Mouse (Mus musculus): ENCODE measurements around the gene Olfr820. TPM values are rescaled to one million over a fixed set of nuclear protein-coding genes. Genes with fewer than 3 reads are reported as not detected.
"Not testable (repeated sequence)": the region's sequence is repeated elsewhere in the genome, so short reads cannot be mapped to it uniquely, and the experiment has no call there.

The Olfr820 gene
- polyA plus RNA-seq (2012; fragmentation: generic; extraction: Trizol) = not detected

DNA sequence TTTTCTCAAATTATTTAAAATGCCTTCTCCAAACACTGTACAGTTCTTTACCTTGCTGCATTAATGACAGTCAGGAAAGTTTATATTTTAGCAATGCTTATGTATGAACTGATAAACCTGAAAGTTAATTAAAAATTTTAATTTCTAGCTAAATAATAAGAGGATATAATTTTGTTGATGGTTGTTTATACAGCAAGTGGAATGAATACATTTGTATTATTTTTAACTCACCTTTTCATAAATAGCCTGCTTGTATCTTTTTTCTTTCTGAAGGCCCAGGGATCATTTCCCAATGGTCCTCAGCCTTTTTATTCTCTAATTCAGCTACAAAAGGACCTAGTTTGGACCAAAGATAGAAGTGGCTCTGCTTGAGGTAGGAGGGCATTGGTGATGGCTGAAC lies at the start of gene Olfr820:
TSS of gene Olfr820 (plus strand) at position 301 of the 400 bp plus-strand sequence.
- Histone ChIP-seq H3K4me2 (ENCODE audit: low read depth) (no peak within 1 kb of the TSS), H3K4me3 (no peak within 1 kb of the TSS), H3ac (ENCODE audit: control insufficient read depth, insufficient read length) (no peak within 1 kb of the TSS), H3K36me3 (ENCODE audit: control insufficient read depth, insufficient read depth) (no peaks in the 10 kb centered on the region), H3K27me3 (ENCODE audit: control insufficient read depth, insufficient read depth, insufficient read length) (no peaks in the 10 kb centered on the region), H3K79me2 (ENCODE audit: control insufficient read depth, insufficient read depth) (no peaks in the 10 kb centered on the region)
- TF ChIP-seq E2F4 (IDR thresholded peaks at IDR 0.05; ENCODE audit: insufficient read depth) = no peak
- no peak for TF ChIP-seq TCF3 (IDR thresholded peaks at IDR 0.05; ENCODE audit: insufficient read length, low read depth)
- no peak for TF ChIP-seq MAX (IDR thresholded peaks at IDR 0.05; ENCODE audit: low read depth)
- no peak for TF ChIP-seq SRF (IDR thresholded peaks at IDR 0.05; ENCODE audit: control insufficient read depth, insufficient read length, low read depth)

- H3K4me2 ChIP-seq (ENCODE audit: low read depth); H3K4me3 ChIP-seq; H3K79me2 ChIP-seq (ENCODE audit: control insufficient read depth, insufficient read depth); H3K36me3 ChIP-seq (ENCODE audit: control insufficient read depth, insufficient read depth); H3K27me3 ChIP-seq (ENCODE audit: control insufficient read depth, insufficient read depth, insufficient read length); H3ac ChIP-seq (ENCODE audit: control insufficient read depth, insufficient read length): not testable (repeated sequence)
Measured at GRCm38 (mm10) chr10:129966232-129966631, 46.2 kb upstream of the Olfr820 start.

- not testable (repeated sequence) for H3K79me2 ChIP-seq (ENCODE audit: control insufficient read depth, insufficient read depth); H3ac ChIP-seq (ENCODE audit: control insufficient read depth, insufficient read length); H3K27me3 ChIP-seq (ENCODE audit: control insufficient read depth, insufficient read depth, insufficient read length); H3K36me3 ChIP-seq (ENCODE audit: control insufficient read depth, insufficient read depth); H3K4me3 ChIP-seq; H3K4me2 ChIP-seq (ENCODE audit: low read depth)
Measured at GRCm38 (mm10) chr10:129967166-129967565, 45.3 kb upstream of the Olfr820 start, which contains the start of gene Olfr819. Gene Olfr819 (minus strand): TSS chr10:129967266.

DNA sequence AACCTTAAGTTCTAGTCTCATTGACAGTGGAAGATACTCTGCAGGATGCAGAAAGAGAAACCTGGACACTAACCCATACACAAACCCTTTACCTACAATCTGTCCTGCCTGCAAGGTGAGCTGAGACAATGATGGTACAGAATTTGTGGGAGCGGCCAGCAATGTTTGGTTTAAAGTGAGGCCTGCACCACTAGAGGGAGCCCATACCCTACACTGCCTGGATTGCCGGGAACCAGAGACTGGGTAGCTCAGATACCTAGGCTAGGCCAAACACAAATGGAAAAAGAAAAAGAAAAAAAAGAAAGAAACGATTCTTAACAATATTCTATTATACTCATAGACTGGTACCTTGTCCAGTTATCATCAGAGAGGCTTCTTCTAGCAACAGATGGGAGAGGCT lies 39.4 kb upstream of the Olfr820 start:
- H3K36me3 ChIP-seq (ENCODE audit: control insufficient read depth, insufficient read depth); H3K4me2 ChIP-seq (ENCODE audit: low read depth); H3K4me3 ChIP-seq: not testable (repeated sequence)

GRCm38 (mm10) chr10:129976040-129976439 lies 36.4 kb upstream of the Olfr820 start, which contains the start of gene Olfr247:
Gene Olfr247 (minus strand): TSS chr10:129976140.
- not testable (repeated sequence) for H3ac ChIP-seq (ENCODE audit: control insufficient read depth, insufficient read length); H3K79me2 ChIP-seq (ENCODE audit: control insufficient read depth, insufficient read depth); H3K4me3 ChIP-seq; H3K36me3 ChIP-seq (ENCODE audit: control insufficient read depth, insufficient read depth); H3K27me3 ChIP-seq (ENCODE audit: control insufficient read depth, insufficient read depth, insufficient read length); H3K4me2 ChIP-seq (ENCODE audit: low read depth)

More for the DNA sequence above, 39.4 kb upstream of the Olfr820 start:
- not testable (repeated sequence) for H3K79me2 ChIP-seq (ENCODE audit: control insufficient read depth, insufficient read depth); H3K27me3 ChIP-seq (ENCODE audit: control insufficient read depth, insufficient read depth, insufficient read length); H3ac ChIP-seq (ENCODE audit: control insufficient read depth, insufficient read length)

DNA sequence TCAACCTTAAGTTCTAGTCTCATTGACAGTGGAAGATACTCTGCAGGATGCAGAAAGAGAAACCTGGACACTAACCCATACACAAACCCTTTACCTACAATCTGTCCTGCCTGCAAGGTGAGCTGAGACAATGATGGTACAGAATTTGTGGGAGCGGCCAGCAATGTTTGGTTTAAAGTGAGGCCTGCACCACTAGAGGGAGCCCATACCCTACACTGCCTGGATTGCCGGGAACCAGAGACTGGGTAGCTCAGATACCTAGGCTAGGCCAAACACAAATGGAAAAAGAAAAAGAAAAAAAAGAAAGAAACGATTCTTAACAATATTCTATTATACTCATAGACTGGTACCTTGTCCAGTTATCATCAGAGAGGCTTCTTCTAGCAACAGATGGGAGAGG lies 30.6 kb upstream of the Olfr820 start:
- H3K27me3 ChIP-seq (ENCODE audit: control insufficient read depth, insufficient read depth, insufficient read length); H3K4me2 ChIP-seq (ENCODE audit: low read depth); H3ac ChIP-seq (ENCODE audit: control insufficient read depth, insufficient read length); H3K36me3 ChIP-seq (ENCODE audit: control insufficient read depth, insufficient read depth); H3K4me3 ChIP-seq; H3K79me2 ChIP-seq (ENCODE audit: control insufficient read depth, insufficient read depth): not testable (repeated sequence)

DNA sequence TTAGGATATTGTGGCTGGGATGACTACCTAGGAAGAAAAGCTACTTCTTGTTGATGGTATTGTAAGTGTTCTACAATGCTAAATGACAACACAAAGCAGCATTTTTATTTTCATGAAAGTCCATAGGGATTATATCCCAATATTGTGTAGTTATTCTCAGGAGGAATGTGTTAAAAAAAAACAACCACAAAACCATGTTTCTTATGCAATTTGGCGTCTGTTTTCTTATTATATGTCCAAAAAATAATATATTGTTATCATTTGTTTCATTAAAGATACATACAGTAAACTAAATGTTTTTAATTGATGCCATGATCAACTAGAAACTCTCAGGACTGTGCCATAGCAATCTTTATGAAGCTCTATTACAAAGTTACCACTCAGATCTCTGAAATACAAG lies 27.5 kb upstream of the Olfr820 start, which contains the start of gene Gm10310:
TSS of gene Gm10310 (minus strand) at position 101 of the 400 bp plus-strand sequence.
- H3K4me3 ChIP-seq; H3K27me3 ChIP-seq (ENCODE audit: control insufficient read depth, insufficient read depth, insufficient read length); H3ac ChIP-seq (ENCODE audit: control insufficient read depth, insufficient read length); H3K36me3 ChIP-seq (ENCODE audit: control insufficient read depth, insufficient read depth); H3K4me2 ChIP-seq (ENCODE audit: low read depth); H3K79me2 ChIP-seq (ENCODE audit: control insufficient read depth, insufficient read depth): not testable (repeated sequence)

DNA sequence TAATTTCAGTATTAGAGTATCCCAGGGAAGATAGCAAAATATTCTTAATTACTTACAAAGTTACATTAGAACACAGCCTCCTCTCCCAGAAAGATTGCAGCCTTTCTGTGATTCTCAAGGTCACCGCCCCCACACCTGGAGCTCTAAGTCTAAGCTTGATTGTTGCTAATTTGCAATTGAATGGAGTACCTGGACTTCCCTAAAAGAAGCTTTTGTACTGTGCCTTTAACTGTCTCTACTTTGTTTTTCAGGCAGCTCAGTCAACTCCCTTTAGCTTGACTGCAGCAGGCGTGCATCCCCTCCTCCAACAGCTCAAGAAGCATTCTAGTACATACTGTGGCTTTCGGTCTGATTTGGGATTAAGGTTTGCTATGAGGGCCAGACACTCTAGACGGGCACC lies 8.3 kb upstream of the Olfr820 start:
- not testable (repeated sequence) for H3K79me2 ChIP-seq (ENCODE audit: control insufficient read depth, insufficient read depth); H3K4me3 ChIP-seq; H3K27me3 ChIP-seq (ENCODE audit: control insufficient read depth, insufficient read depth, insufficient read length); H3ac ChIP-seq (ENCODE audit: control insufficient read depth, insufficient read length); H3K36me3 ChIP-seq (ENCODE audit: control insufficient read depth, insufficient read depth); H3K4me2 ChIP-seq (ENCODE audit: low read depth)

DNA sequence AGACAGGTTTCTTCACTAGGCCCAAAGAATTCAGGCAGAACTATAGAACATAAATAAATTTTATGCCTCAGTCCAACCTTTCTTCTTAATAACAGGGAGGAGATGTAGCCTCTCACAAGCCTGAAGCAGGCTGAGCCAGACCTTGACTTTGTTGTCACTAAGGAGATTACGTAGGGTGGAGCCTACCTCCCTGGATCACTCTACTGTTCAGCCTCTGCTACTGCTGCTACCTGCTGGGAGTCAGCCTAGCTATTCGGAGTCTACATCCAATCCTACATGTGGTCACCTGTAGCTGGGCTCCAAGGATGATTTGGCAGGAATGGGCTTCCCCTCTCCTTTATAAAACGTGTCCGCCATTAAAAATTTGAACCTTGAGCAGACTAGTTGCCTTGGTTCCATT lies 7.1 kb upstream of the Olfr820 start:
- H3ac ChIP-seq (ENCODE audit: control insufficient read depth, insufficient read length); H3K4me3 ChIP-seq; H3K36me3 ChIP-seq (ENCODE audit: control insufficient read depth, insufficient read depth); H3K27me3 ChIP-seq (ENCODE audit: control insufficient read depth, insufficient read depth, insufficient read length); H3K4me2 ChIP-seq (ENCODE audit: low read depth); H3K79me2 ChIP-seq (ENCODE audit: control insufficient read depth, insufficient read depth): not testable (repeated sequence)

All from myocyte (in vitro differentiated cells).